In the genomic region with DNA sequence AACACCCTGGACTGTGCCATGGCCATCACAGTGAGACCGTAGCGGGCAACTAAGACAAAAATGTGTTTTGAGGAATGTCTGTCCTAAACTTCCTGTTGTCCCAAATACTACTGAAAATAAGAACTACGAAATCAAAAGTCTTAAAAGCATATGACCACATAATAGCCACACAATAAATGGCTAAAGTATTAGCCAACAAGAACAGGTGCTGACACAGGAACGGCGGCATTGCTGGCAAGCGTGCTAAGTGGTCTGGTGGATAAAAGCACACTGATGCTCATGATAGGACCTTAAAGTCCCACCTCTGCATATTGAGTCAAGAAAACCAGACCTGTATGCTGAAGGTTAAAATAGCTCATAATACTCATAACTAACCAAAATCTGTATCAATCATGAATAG, we compare ENCODE assay signal across 15 mouse cellular contexts.
"Had no signal": no experiment of that assay in that cellular context is flagged by ENCODE, and none has a peak within 500 bp of the region (broad histone marks: within the 10 kb centered on the region; RNA-seq: fewer than 3 reads in every experiment).

No protein-coding gene starts in this region.

- H3K4me2 ChIP-seq: stomach, embryonic 15.5 days had no signal

- H3K27ac ChIP-seq: neural tube, embryonic 15.5 days; stomach, embryonic 15.5 days; stomach, postnatal 0 days had no signal

- H3K9me3 ChIP-seq: neural tube, embryonic 15.5 days; stomach, embryonic 15.5 days had no signal

- H3K27me3 ChIP-seq: neural tube, embryonic 15.5 days; stomach, embryonic 15.5 days had no signal

- H3K4me3 ChIP-seq: neural tube, embryonic 15.5 days; stomach, embryonic 15.5 days had no signal

- DNase-seq: retina, postnatal 1 day; right cerebral cortex, adult 18-20 months; right cerebral cortex, postnatal 14 days; right cerebral cortex, postnatal 25 days; right cerebral cortex, postnatal 4 days; spleen, adult 18-20 months; thymus, adult 18-20 months; thymus, adult 2 months; thymus, postnatal 14 days; thymus, postnatal 25 days; thymus, postnatal 36 days; thymus, postnatal 4 days had no signal

- H3K36me3 ChIP-seq: neural tube, embryonic 15.5 days; stomach, embryonic 15.5 days had no signal

- H3K9ac ChIP-seq: neural tube, embryonic 15.5 days; stomach, embryonic 15.5 days had no signal
